Mouse (Mus musculus): ENCODE results near the gene Trim34a. TPM values are rescaled to one million over a fixed set of nuclear protein-coding genes. Genes with fewer than 3 reads are reported as not detected.
A peak's percentile ranks its signal among the peaks of the same experiment; 100 is the strongest.

The Trim34a gene
- 0.74 and 1.1 TPM in 2 replicates for polyA plus RNA-seq (2014; fragmentation: Nextera tagmentation; extraction: Ambion mirVana)

- no peaks in the 10 kb centered on the region for H3K36me3 ChIP-seq (ENCODE audit: control insufficient read depth, insufficient read depth, low read length)
- no peak within 1 kb of the TSS for H3K9ac ChIP-seq (ENCODE audit: low read depth, low read length)
- WGBS: 8% methylated on average over 13 of the region's 13 CpGs
- ATAC-seq (ENCODE audit: low FRiP score): peak; percentile 60; the same call in 1 of the 2 replicates
- peak within 1 kb of the TSS; percentile 19 for H3K4me3 ChIP-seq (ENCODE audit: low read depth, low read length)
- peak; percentile 46 for DNase-seq (ENCODE audit: low spot score)
- H3K27me3 ChIP-seq (ENCODE audit: control insufficient read depth, insufficient read depth, low read length): no peaks in the 10 kb centered on the region
- no peaks in the 10 kb centered on the region for H3K9me3 ChIP-seq (ENCODE audit: control insufficient read depth, low read length)
- H3K4me1 ChIP-seq (replicated peaks; ENCODE audit: control insufficient read depth, insufficient read depth, low read length): no peaks in the 10 kb centered on the region
- no peak within 1 kb of the TSS for H3K27ac ChIP-seq (ENCODE audit: low read depth, low read length)
- H3K4me2 ChIP-seq (replicated peaks; ENCODE audit: low read depth, low read length): peak within 1 kb of the TSS; percentile 30
These were observed at the start of gene Trim34a for GRCm38 (mm10) chr7:104244287-104245181. Gene Trim34a, plus strand, starts transcription at chr7:104244457.

GRCm38 (mm10) chr7:104195885-104196284 is 48.4 kb upstream of the Trim34a start, which contains the start of gene Olfr649:
Gene Olfr649, minus strand, starts transcription at chr7:104195985.
- ATAC-seq (ENCODE audit: low FRiP score): no peak
- no peak for DNase-seq (ENCODE audit: low spot score)
- Histone ChIP-seq H3K4me2 (replicated peaks; ENCODE audit: low read depth, low read length) (no peak within 1 kb of the TSS), H3K36me3 (ENCODE audit: control insufficient read depth, insufficient read depth, low read length) (no peaks in the 10 kb centered on the region), H3K27ac (ENCODE audit: low read depth, low read length) (no peak within 1 kb of the TSS), H3K4me1 (replicated peaks; ENCODE audit: control insufficient read depth, insufficient read depth, low read length) (no peaks in the 10 kb centered on the region), H3K9me3 (ENCODE audit: control insufficient read depth, low read length) (no peaks in the 10 kb centered on the region), H3K9ac (ENCODE audit: low read depth, low read length) (no peak within 1 kb of the TSS), H3K27me3 (ENCODE audit: control insufficient read depth, insufficient read depth, low read length) (no peaks in the 10 kb centered on the region), H3K4me3 (ENCODE audit: low read depth, low read length) (no peak within 1 kb of the TSS)
- 93% methylated on average over 6 of the region's 6 CpGs for WGBS

- no peak overlapping the region for H3K4me3 ChIP-seq (ENCODE audit: low read depth, low read length)
- ATAC-seq (ENCODE audit: low FRiP score): peak; percentile 67
These were observed 44.4 kb upstream of the Trim34a start for GRCm38 (mm10) chr7:104199822-104200221.

DNA sequence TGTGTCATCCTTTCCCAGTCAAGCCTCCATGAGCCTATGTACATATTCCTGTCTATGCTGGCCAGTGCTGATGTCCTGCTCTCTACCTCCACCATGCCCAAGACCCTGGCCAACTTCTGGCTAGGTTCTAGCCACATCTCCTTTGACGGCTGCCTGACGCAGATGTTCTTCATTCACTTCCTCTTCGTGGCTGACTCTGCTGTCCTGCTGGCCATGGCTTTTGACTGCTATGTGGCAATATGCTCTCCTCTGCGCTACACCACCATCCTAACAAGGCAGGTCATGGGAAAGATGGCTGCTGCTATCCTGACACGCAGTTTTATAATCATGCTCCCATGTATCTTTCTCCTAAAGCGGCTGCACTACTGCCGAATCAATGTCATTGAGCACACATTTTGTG is 38.1 kb upstream of the Trim34a start:
- ATAC-seq (ENCODE audit: low FRiP score) (no peak), DNase-seq (ENCODE audit: low spot score) (no peak)
- Histone ChIP-seq H3K27ac (ENCODE audit: low read depth, low read length) (no peak overlapping the region), H3K27me3 (ENCODE audit: control insufficient read depth, insufficient read depth, low read length) (no peaks in the 10 kb centered on the region), H3K9ac (ENCODE audit: low read depth, low read length) (no peak overlapping the region), H3K36me3 (ENCODE audit: control insufficient read depth, insufficient read depth, low read length) (no peaks in the 10 kb centered on the region), H3K4me3 (ENCODE audit: low read depth, low read length) (no peak overlapping the region), H3K9me3 (ENCODE audit: control insufficient read depth, low read length) (no peaks in the 10 kb centered on the region), H3K4me1 (replicated peaks; ENCODE audit: control insufficient read depth, insufficient read depth, low read length) (no peaks in the 10 kb centered on the region), H3K4me2 (replicated peaks; ENCODE audit: low read depth, low read length) (no peak overlapping the region)
- WGBS: 93% methylated on average over 7 of the region's 7 CpGs

More at GRCm38 (mm10) chr7:104199822-104200221, 44.4 kb upstream of the Trim34a start:
- H3K36me3 ChIP-seq (ENCODE audit: control insufficient read depth, insufficient read depth, low read length): no peaks in the 10 kb centered on the region
- no peak overlapping the region for H3K4me2 ChIP-seq (replicated peaks; ENCODE audit: low read depth, low read length)
- no peaks in the 10 kb centered on the region for H3K4me1 ChIP-seq (replicated peaks; ENCODE audit: control insufficient read depth, insufficient read depth, low read length)
- H3K9me3 ChIP-seq (ENCODE audit: control insufficient read depth, low read length): no peaks in the 10 kb centered on the region
- H3K27ac ChIP-seq (ENCODE audit: low read depth, low read length): no peak overlapping the region
- H3K27me3 ChIP-seq (ENCODE audit: control insufficient read depth, insufficient read depth, low read length): no peaks in the 10 kb centered on the region
- peak; percentile 76 for DNase-seq (ENCODE audit: low spot score)
- H3K9ac ChIP-seq (ENCODE audit: low read depth, low read length): no peak overlapping the region
- WGBS: 9% methylated on average over 5 of the region's 5 CpGs

DNA sequence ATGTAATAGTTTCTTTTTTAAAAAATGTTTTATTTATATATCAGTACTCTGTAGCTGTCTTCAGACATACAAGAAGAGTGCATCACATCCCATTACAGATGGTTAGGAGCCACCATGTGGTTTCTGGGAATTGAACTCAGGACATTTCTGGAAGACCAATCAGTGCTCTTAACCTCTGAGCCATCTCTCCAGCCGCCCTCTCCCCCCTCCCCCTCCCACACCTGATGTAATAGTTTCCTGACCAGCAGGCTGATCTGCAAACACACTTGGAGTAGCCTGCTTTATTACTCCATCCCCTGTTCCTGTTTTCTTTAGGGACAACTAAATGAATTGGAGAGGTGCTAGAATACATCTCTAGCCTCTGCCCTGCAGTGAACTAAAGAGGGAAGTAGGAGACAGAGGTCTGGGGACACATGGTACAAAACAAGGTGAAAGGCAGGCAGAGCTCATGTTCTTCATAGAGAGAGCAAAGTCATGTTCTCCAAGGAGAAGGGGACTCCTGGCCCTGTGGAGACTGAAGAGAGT is 28.2 kb upstream of the Trim34a start:
- Histone ChIP-seq H3K27me3 (ENCODE audit: control insufficient read depth, insufficient read depth, low read length) (no peaks in the 10 kb centered on the region), H3K9me3 (ENCODE audit: control insufficient read depth, low read length) (no peaks in the 10 kb centered on the region), H3K9ac (ENCODE audit: low read depth, low read length) (no peak overlapping the region), H3K4me2 (replicated peaks; ENCODE audit: low read depth, low read length) (no peak overlapping the region), H3K36me3 (ENCODE audit: control insufficient read depth, insufficient read depth, low read length) (no peaks in the 10 kb centered on the region), H3K27ac (ENCODE audit: low read depth, low read length) (no peak overlapping the region), H3K4me1 (replicated peaks; ENCODE audit: control insufficient read depth, insufficient read depth, low read length) (no peaks in the 10 kb centered on the region), H3K4me3 (ENCODE audit: low read depth, low read length) (no peak overlapping the region)
- no peak for ATAC-seq (ENCODE audit: low FRiP score)
- WGBS: 61% methylated on average over 1 of the region's 1 CpGs
- DNase-seq (ENCODE audit: low spot score): no peak

GRCm38 (mm10) chr7:104217881-104218280 is 26.4 kb upstream of the Trim34a start:
- no peak overlapping the region for H3K27ac ChIP-seq (ENCODE audit: low read depth, low read length)
- DNase-seq (ENCODE audit: low spot score) (no peak), ATAC-seq (ENCODE audit: low FRiP score) (no peak)
- 91% methylated on average over 2 of the region's 2 CpGs for WGBS
- H3K9me3 ChIP-seq (ENCODE audit: control insufficient read depth, low read length): no peaks in the 10 kb centered on the region
- no peaks in the 10 kb centered on the region for H3K27me3 ChIP-seq (ENCODE audit: control insufficient read depth, insufficient read depth, low read length)
- no peaks in the 10 kb centered on the region for H3K36me3 ChIP-seq (ENCODE audit: control insufficient read depth, insufficient read depth, low read length)
- H3K4me1 ChIP-seq (replicated peaks; ENCODE audit: control insufficient read depth, insufficient read depth, low read length): no peaks in the 10 kb centered on the region
- H3K4me3 ChIP-seq (ENCODE audit: low read depth, low read length): no peak overlapping the region
- H3K9ac ChIP-seq (ENCODE audit: low read depth, low read length): no peak overlapping the region
- H3K4me2 ChIP-seq (replicated peaks; ENCODE audit: low read depth, low read length): no peak overlapping the region

GRCm38 (mm10) chr7:104218701-104219569 is 25.3 kb upstream of the Trim34a start, which contains the start of gene Trim6:
Gene Trim6, plus strand, starts transcription at chr7:104218793.
- H3K27me3 ChIP-seq (ENCODE audit: control insufficient read depth, insufficient read depth, low read length): no peaks in the 10 kb centered on the region

DNA sequence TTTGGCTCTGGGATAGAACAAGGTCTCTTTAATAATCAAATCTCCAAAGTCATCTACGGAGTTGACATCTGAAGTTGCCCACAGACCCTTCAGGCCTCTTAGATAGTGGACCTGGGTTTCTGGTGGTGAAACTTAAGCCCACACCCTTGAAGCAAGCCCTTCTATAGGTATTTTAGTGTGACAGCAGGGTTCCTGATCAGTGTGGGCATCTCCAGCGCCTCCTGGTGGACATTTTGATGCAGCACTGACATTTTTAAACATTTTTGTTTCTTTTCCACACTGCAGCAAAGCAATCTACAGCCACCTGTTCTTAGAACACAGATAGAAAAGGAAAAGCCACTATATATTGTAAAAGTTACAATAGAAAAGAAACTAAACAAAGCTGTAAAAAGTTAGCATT is 13.1 kb upstream of the Trim34a start:
- H3K27me3 ChIP-seq (ENCODE audit: control insufficient read depth, insufficient read depth, low read length): no peaks in the 10 kb centered on the region
- H3K4me2 ChIP-seq (replicated peaks; ENCODE audit: low read depth, low read length): no peak overlapping the region
- H3K9ac ChIP-seq (ENCODE audit: low read depth, low read length): no peak overlapping the region
- no peak overlapping the region for H3K27ac ChIP-seq (ENCODE audit: low read depth, low read length)
- ATAC-seq (ENCODE audit: low FRiP score): no peak
- whole genome bisulfite sequencing: 38% methylated on average over 2 of the region's 2 CpGs
- no peaks in the 10 kb centered on the region for H3K9me3 ChIP-seq (ENCODE audit: control insufficient read depth, low read length)
- H3K4me3 ChIP-seq (ENCODE audit: low read depth, low read length): no peak overlapping the region
- peak; percentile 44 for DNase-seq (ENCODE audit: low spot score)
- no peaks in the 10 kb centered on the region for H3K36me3 ChIP-seq (ENCODE audit: control insufficient read depth, insufficient read depth, low read length)
- no peaks in the 10 kb centered on the region for H3K4me1 ChIP-seq (replicated peaks; ENCODE audit: control insufficient read depth, insufficient read depth, low read length)

More at GRCm38 (mm10) chr7:104218701-104219569, 25.3 kb upstream of the Trim34a start, which contains the start of gene Trim6:
- Histone ChIP-seq H3K4me1 (replicated peaks; ENCODE audit: control insufficient read depth, insufficient read depth, low read length) (no peaks in the 10 kb centered on the region), H3K9ac (ENCODE audit: low read depth, low read length) (peak within 1 kb of the TSS; percentile 24; the same call in 1 of the 2 replicates), H3K27ac (ENCODE audit: low read depth, low read length) (no peak within 1 kb of the TSS), H3K4me3 (ENCODE audit: low read depth, low read length) (peak within 1 kb of the TSS; percentile 18), H3K9me3 (ENCODE audit: control insufficient read depth, low read length) (no peaks in the 10 kb centered on the region), H3K36me3 (ENCODE audit: control insufficient read depth, insufficient read depth, low read length) (no peaks in the 10 kb centered on the region), H3K4me2 (replicated peaks; ENCODE audit: low read depth, low read length) (peak within 1 kb of the TSS; percentile 47)
- 2% methylated on average over 37 of the region's 37 CpGs for WGBS
- peak; percentile 69 for DNase-seq (ENCODE audit: low spot score)
- ATAC-seq (ENCODE audit: low FRiP score): peak; percentile 81

Data from hindbrain, embryonic 11.5 days (tissue).